Mouse (Mus musculus) kidney, adult 9 months (tissue): ENCODE measurements at regions not wholly inside any gene's neighbourhood (a gene's known extent, or its start where the extent isn't known, plus 50 kb on each side); places are given as distances from the start of the nearest gene placed in this dataset.

Experiments
- DNase-seq: peaks from one replicate; pipeline ENCODE4 v3.0.0; 2022

DNA sequence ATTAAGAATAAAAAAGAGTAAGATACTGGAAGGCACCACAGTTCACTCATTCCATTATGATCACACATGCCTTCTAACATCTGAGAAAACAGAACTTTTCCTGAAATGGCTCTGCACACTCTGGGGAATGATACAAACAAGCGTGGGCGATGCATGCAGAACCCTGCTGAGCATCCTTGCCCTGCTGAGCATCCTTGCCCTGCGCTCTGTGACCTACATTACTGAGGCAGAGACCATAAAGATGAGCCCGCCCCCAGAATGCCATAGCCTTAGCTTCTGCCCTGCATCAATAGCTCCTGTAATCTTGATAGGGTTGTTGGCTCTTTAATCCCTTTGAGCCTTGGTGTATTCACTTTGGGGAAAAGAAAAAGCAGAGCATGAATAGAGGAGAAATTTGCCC is 132.2 kb upstream of the B3gat2 start:
- DNase-seq: no peak

GRCm38 (mm10) chr1:23645093-23645492 is 116.5 kb upstream of the B3gat2 start:
- DNase-seq: no peak

GRCm38 (mm10) chr1:23648875-23649506 is 112.6 kb upstream of the B3gat2 start:
- no peak for DNase-seq

DNA sequence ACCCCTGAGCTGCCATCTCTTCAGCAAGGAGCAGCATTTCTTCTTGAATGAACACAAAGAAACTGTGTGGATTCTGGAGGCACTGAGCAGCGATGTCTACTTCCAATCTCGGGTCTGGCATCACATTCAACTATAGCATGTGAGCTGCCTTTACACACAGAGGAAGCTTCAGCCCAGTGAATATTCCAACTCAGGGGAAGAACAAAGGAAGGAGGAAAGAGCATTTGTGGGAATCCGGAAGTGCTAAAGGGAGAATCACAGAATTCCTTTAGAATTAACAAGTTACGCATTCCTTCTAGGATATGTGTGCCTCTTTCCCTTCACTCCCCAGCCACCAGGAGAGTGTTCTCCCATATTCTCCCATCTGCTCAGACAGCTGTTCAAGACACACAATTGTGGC is 111.7 kb upstream of the B3gat2 start:
- no peak for DNase-seq

DNA sequence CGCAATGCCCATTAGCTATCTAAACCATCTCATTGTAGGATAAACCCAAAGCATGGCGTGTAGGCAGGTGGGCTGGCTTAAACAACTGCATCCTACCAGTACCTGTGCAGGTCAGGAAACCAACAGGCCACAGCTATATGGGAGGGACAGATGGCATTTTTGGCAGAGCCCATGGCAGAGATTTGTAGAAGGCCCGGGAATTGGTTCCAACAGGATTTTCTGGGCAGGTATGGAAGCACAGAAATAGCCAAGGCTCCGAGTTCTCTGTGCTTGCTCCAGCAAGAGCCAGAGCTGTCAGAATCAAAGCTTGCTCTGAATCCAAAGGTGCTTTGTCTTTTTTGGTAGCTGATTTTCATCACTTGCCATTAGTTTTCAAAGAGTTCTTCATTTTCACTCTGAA is 107.9 kb upstream of the B3gat2 start:
- no peak for DNase-seq

- no peak for DNase-seq
These were observed 105.8 kb upstream of the B3gat2 start for GRCm38 (mm10) chr1:23655768-23656167.

- peak; percentile 4 for DNase-seq
These were observed 105.3 kb upstream of the B3gat2 start for GRCm38 (mm10) chr1:23656302-23656701.

DNA sequence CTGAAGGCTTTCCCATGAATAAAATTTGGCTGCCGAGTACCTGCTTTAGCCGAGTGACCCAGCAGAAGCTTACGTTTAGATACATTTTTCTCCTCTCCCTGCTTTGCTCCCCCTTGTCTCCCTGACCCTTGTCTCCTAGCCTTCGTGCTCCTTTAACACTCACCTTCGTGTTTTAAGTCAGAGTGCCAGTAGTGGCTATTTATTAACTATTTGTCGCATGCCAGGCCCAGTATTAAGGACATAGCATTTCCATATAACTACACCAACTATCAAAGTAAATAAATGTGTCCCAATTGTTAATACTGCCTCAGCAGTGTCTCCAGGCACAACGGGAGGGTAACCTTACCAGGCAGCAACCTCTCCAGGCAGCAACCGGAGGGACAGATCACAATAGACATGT is 104.8 kb upstream of the B3gat2 start:
- DNase-seq: peak; percentile 49

DNA sequence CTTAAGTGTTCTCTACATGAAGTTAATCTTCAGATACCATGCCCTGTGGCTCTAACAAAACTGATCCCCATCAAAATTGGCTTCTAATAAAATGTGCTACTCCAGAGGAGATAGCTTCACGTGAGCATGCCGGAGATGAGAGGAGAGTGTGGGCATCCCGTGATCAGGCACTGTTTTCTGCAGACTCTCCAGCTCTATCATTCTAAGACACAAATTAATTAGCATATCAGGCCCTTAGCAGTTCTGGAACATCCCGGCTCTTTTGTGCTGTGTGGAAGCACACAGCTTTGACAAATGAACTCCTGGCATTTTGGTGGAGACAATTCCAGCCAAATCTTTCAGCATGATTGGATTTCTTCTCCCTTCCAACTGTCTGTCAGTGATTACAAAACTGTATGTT is 91.0 kb upstream of the B3gat2 start:
- no peak for DNase-seq

DNA sequence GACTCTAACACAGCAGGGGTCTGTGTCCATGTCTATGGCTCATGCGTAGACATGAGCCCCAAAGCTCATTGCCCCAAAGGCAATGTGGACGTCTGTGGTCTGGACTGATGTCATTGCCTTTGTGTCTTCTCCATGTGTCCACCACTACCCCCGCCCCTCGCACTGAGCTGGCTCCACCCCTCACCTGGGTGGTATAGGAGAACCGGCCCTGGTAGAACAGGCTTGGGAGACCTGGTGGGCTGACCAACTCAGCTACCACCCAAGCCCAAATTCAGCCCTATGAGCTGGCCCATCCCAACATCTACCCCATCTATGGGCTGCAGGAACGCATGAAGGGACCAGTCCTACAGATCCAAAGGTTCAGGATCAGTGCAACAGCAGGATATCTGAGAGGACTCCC is 87.2 kb upstream of the B3gat2 start:
- DNase-seq: no peak

- no peak for DNase-seq
These were observed 85.3 kb upstream of the B3gat2 start for GRCm38 (mm10) chr1:23676301-23676700.

GRCm38 (mm10) chr1:23689398-23689797 is 72.2 kb upstream of the B3gat2 start:
- DNase-seq: no peak

DNA sequence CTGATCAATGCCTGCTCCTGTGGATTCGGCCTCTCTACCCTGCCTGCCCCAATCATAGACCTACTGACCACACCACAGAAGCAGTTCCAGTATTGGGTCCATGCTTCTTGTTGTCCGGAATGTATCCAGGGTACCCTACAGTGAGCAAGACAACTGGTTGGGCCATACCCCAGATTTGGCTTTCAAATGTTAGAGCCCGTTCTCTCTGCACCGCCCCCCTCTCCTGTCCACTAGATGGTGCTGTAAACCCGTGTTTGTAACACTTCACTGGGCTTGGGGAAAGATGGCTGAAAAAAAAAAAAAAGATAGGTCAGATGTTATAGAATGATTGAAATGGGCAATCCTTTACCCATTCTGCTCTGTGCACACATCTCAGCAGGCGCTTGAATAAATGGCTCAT is 56.1 kb upstream of the B3gat2 start:
- peak; percentile 75 for DNase-seq

DNA sequence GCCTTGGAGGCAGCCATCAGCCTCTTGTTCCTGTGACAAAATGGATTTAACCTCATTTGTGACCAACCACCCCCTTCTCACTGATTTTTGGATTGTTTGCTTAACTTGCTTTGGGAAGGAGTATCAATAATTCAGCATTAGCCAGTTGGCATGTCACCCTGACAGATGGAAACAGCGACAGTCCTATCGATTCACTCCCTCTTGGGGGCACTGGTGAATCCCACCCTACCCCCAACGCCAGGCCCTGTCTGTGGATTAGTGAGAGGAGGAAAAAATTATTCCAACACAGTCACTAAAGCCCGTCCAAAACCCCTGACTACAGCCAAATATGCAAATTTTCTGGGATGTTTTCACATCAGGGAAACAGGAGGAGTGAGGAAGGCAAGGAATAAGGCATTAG is 55.1 kb upstream of the B3gat2 start:
- no peak for DNase-seq
